8 mouse cellular contexts compared by ENCODE assay signal in genomic region chr5:147725831-147726700, GRCm38 (mm10). TPM values are rescaled to one million over a fixed set of nuclear protein-coding genes. Genes with fewer than 3 reads are reported as not detected.
A peak's percentile ranks its signal among the peaks of the same experiment; 100 is the strongest.
DNase-seq lines count a peak whose midpoint lies in the region; ATAC-seq and TF ChIP-seq lines count a peak whose summit lies in the region.

TSS of gene Flt1 (minus strand) at chr5:147726011.

- WGBS in bone marrow, adult 2 months = 1% methylated on average over 80 of the region's 82 CpGs
- WGBS in hindbrain, postnatal 0 days = 1% methylated on average over 78 of the region's 82 CpGs
- WGBS in limb, embryonic 10.5 days = under 1% methylated on average over 82 of the region's 82 CpGs
- under 1% methylated on average over 64 of the region's 82 CpGs for WGBS in midbrain, embryonic 11.5 days

- peak; percentile 55; the same call in 1 of the 2 replicates for ATAC-seq in hindbrain, postnatal 0 days
- peak; percentile 58 for ATAC-seq in midbrain, embryonic 11.5 days (ENCODE audit: low FRiP score)

- no peak within 1 kb of the TSS; the same call in 1 of the 2 replicates for H3K27ac ChIP-seq in bone marrow, adult 2 months (ENCODE audit: control insufficient read depth, insufficient read depth, low read depth, low read length, poor library complexity)
- no peak within 1 kb of the TSS for H3K27ac ChIP-seq in hindbrain, postnatal 0 days
- peak within 1 kb of the TSS; percentile 62 for H3K27ac ChIP-seq in limb, embryonic 10.5 days
- H3K27ac ChIP-seq in midbrain, embryonic 11.5 days (ENCODE audit: low read depth, low read length) = no peak within 1 kb of the TSS

- H3K4me1 ChIP-seq in bone marrow, adult 2 months (ENCODE audit: control insufficient read depth, insufficient read depth, low read length) = no peaks in the 10 kb centered on the region
- peaks cover 8% of the 10 kb centered on the region; the same call in 1 of the 2 replicates for H3K4me1 ChIP-seq in hindbrain, postnatal 0 days (ENCODE audit: insufficient read depth, low read length)
- peaks cover 22% of the 10 kb centered on the region for H3K4me1 ChIP-seq in limb, embryonic 10.5 days
- peaks cover 14% of the 10 kb centered on the region for H3K4me1 ChIP-seq in midbrain, embryonic 11.5 days (ENCODE audit: control insufficient read depth, insufficient read depth, low read length)

- no peak for TF ChIP-seq CTCF in bone marrow, adult 2 months (IDR thresholded peaks at IDR 0.05; ENCODE audit: control insufficient read depth, insufficient read depth, low read length)
- no peak for TF ChIP-seq CTCF in hindbrain, postnatal 0 days (IDR thresholded peaks at IDR 0.05; ENCODE audit: low read depth)

- H3K9me3 ChIP-seq in hindbrain, postnatal 0 days (ENCODE audit: low read length) = no peaks in the 10 kb centered on the region
- H3K9me3 ChIP-seq in limb, embryonic 10.5 days (replicated peaks) = no peaks in the 10 kb centered on the region
- no peaks in the 10 kb centered on the region for H3K9me3 ChIP-seq in midbrain, embryonic 11.5 days (ENCODE audit: control insufficient read depth, low read length)

- peak within 1 kb of the TSS; percentile 63 for H3K4me2 ChIP-seq in hindbrain, postnatal 0 days (ENCODE audit: low read depth, low read length)
- peak within 1 kb of the TSS; percentile 47 for H3K4me2 ChIP-seq in midbrain, embryonic 11.5 days

- H3K36me3 ChIP-seq in hindbrain, postnatal 0 days (ENCODE audit: insufficient read depth, low read length) = no peaks in the 10 kb centered on the region
- no peaks in the 10 kb centered on the region for H3K36me3 ChIP-seq in limb, embryonic 10.5 days
- no peaks in the 10 kb centered on the region for H3K36me3 ChIP-seq in midbrain, embryonic 11.5 days (ENCODE audit: control insufficient read depth, insufficient read depth, low read length)

- peak; percentile 19; the same call in 1 of the 2 replicates for TF ChIP-seq POLR2A in bone marrow, adult 2 months (IDR thresholded peaks at IDR 0.05; ENCODE audit: borderline replicate concordance, control insufficient read depth, low read depth, low read length)

- H3K4me3 ChIP-seq in bone marrow, adult 2 months (replicated peaks; ENCODE audit: control insufficient read depth, low read depth, low read length) = peak within 1 kb of the TSS; percentile 25
- peak within 1 kb of the TSS; percentile 43 for H3K4me3 ChIP-seq in hindbrain, postnatal 0 days (ENCODE audit: low read length)
- peak within 1 kb of the TSS; percentile 56 for H3K4me3 ChIP-seq in limb, embryonic 10.5 days
- H3K4me3 ChIP-seq in midbrain, embryonic 11.5 days (ENCODE audit: low read depth, low read length) = peak within 1 kb of the TSS; percentile 34

- peaks cover 55% of the 10 kb centered on the region for H3K27me3 ChIP-seq in hindbrain, postnatal 0 days (ENCODE audit: insufficient read depth, low read length)
- peaks cover 100% of the 10 kb centered on the region for H3K27me3 ChIP-seq in limb, embryonic 10.5 days (ENCODE audit: low read depth, poor library complexity, severe bottlenecking)
- H3K27me3 ChIP-seq in midbrain, embryonic 11.5 days (ENCODE audit: control insufficient read depth, insufficient read depth, low read length) = peaks cover 72% of the 10 kb centered on the region

- H3K9ac ChIP-seq in hindbrain, postnatal 0 days (replicated peaks; ENCODE audit: low read length) = peak within 1 kb of the TSS; percentile 17; the same call in 1 of the 2 replicates
- peak within 1 kb of the TSS; percentile 33; the same call in 1 of the 2 replicates for H3K9ac ChIP-seq in midbrain, embryonic 11.5 days (ENCODE audit: low read length)

- DNase-seq in cerebellum, postnatal 14 days = peak; percentile 13 to 18
- no peak for DNase-seq in cerebellum, postnatal 4 days (ENCODE audit: low spot score in 2 of 2)
- peak; percentile 75 for DNase-seq in gastrocnemius, postnatal 25 days
- DNase-seq in hindbrain, postnatal 0 days (ENCODE audit: low spot score) = no peak
- peak; percentile 68 for DNase-seq in limb, embryonic 10.5 days (ENCODE audit: low spot score)
- DNase-seq in midbrain, embryonic 11.5 days (ENCODE audit: low spot score, missing footprints) = peak; percentile 94
- no peak for DNase-seq in B cell, adult 2 months

RNA-seq across cellular contexts. Expression of gene Flt1, which starts in this region (rescaled TPM):
- 1.7 and 5.1 TPM in 2 replicates for polyA plus RNA-seq in bone marrow, adult 2 months (2011; ENCODE audit: insufficient read depth, insufficient read length, low replicate concordance, missing spikeins)
- 10 to 100 TPM; 22.8 to 24.1 TPM for total RNA-seq in gastrocnemius, postnatal 25 days (2021)
- total RNA-seq in hindbrain, postnatal 0 days (2014; rRNA removed) = 17.7 and 17.9 TPM in 2 replicates
- polyA plus RNA-seq in hindbrain, postnatal 0 days (2015; fragmentation: Nextera tagmentation; extraction: Ambion mirVana) = 10.0 and 11.1 TPM in 2 replicates
- polyA plus RNA-seq in limb, embryonic 10.5 days (2016; fragmentation: Nextera tagmentation; extraction: Ambion mirVana) = 11.8 and 12.1 TPM in 2 replicates
- 11.2 and 11.6 TPM in 2 replicates for polyA plus RNA-seq in midbrain, embryonic 11.5 days (2014; fragmentation: Nextera tagmentation; extraction: Ambion mirVana)

Comparison
In these comparisons a context has a peak if more than half of its experiments do, and no peak if none do; other contexts are left out.
1. DNase-seq: peak in cerebellum, postnatal 14 days (2 of 2), gastrocnemius, postnatal 25 days (single experiment), limb, embryonic 10.5 days (single experiment) and midbrain, embryonic 11.5 days (single experiment); none in cerebellum, postnatal 4 days (0 of 2), hindbrain, postnatal 0 days (single experiment) and B cell, adult 2 months (0 of 2).
2. Peak in every context shown above with its lines, with median percentiles within 50 percentile points of each other: H3K4me3 ChIP-seq.